Mouse (Mus musculus) cerebellum, adult 2 months (tissue): ENCODE data around the gene Fam241a.

Source experiments
- CTCF ChIP-seq: fragments of 200-500 bp; IDR thresholded peaks from 2 replicates; pipeline ENCODE4 v1.5.1; 2011; ENCODE audit warnings: low read depth, mild to moderate bottlenecking, control low read depth, low read length, moderate library complexity, borderline replicate concordance; ENCODE audit not compliant: insufficient read depth
- POLR2A ChIP-seq: fragments of 200-500 bp; IDR thresholded peaks from 2 replicates; pipeline ENCODE4 v1.6.1; 2011; ENCODE audit warnings: low read length, control low read depth, borderline replicate concordance; ENCODE audit not compliant: insufficient read depth

DNA sequence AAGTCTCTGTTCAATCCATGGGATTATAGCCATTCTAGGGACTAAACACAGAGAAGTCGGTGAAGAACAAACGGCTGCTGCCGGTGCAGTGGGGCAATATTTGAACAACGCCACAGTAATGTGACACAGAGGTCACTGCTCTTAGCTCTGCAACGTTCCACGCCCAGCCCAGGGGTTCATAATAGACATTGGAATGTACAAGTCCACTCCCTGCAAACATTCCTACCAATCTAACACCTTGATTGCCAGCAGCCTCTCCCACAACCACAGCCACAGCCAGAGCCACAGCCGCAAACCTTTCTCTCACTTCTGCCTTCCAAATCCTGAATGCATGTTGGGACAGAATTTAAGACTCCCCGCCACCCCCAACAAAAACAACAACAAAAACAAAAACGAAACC is 33.8 kb upstream of the Fam241a start:
- TF ChIP-seq POLR2A: no peak
- no peak for TF ChIP-seq CTCF
